Mouse (Mus musculus) midbrain, postnatal 0 days (tissue): ENCODE data around the gene Pou1f1. TPM values are rescaled to one million over a fixed set of nuclear protein-coding genes. Genes with fewer than 3 reads are reported as not detected.

Experiments
- ATAC-seq: fragments of 200-750 bp; cut with Nextera tagmentation; 2 replicates; pipeline ENCODE4 v1.8.0; 2017; ENCODE audit warnings: moderate number of reproducible peaks, mild to moderate bottlenecking, moderate TSS enrichment, moderate library complexity; ENCODE audit not compliant: low FRiP score
- DNase-seq: peaks from one replicate; pipeline ENCODE4 v3.0.0-alpha.2; 2015; ENCODE audit warnings: low spot score
- H3K27ac ChIP-seq: fragments of 300-500 bp; sonication (generic); 2 replicates; pipeline ENCODE4 v1.5.1; 2014; ENCODE audit warnings: low read depth, mild to moderate bottlenecking, low read length, mixed read lengths
- H3K27me3 ChIP-seq: fragments of 300-500 bp; sonication (generic); 2 replicates; pipeline ENCODE4 v1.6.1; 2014; ENCODE audit warnings: low read length, control low read depth, mixed read lengths; ENCODE audit not compliant: insufficient read depth
- H3K36me3 ChIP-seq: fragments of 300-500 bp; sonication (generic); 2 replicates; pipeline ENCODE4 v1.6.1; 2014; ENCODE audit warnings: low read length, control low read depth, mixed read lengths; ENCODE audit not compliant: insufficient read depth
- H3K4me1 ChIP-seq: fragments of 300-500 bp; sonication (generic); 2 replicates; pipeline ENCODE4 v1.6.1; 2014; ENCODE audit warnings: mild to moderate bottlenecking, control low read depth, antibody characterized with exemption, low read length, mixed read lengths; ENCODE audit not compliant: insufficient read depth
- H3K4me2 ChIP-seq: fragments of 300-500 bp; sonication (generic); 2 replicates; pipeline ENCODE4 v1.6.1; 2014; ENCODE audit warnings: low read depth, mild to moderate bottlenecking, low read length, mixed read lengths; ENCODE audit not compliant: poor library complexity, severe bottlenecking
- H3K4me3 ChIP-seq: fragments of 300-500 bp; sonication (generic); 2 replicates; pipeline ENCODE4 v1.5.1; 2014; ENCODE audit warnings: low read depth, mild to moderate bottlenecking, low read length, moderate library complexity
- H3K9ac ChIP-seq: fragments of 300-500 bp; sonication (generic); replicated peaks from 2 replicates; pipeline ENCODE4 v1.6.1; 2014; ENCODE audit warnings: mild to moderate bottlenecking, low read length, moderate library complexity, mixed read lengths; ENCODE audit not compliant: poor library complexity, severe bottlenecking
- H3K9me3 ChIP-seq: fragments of 300-500 bp; sonication (generic); 2 replicates; pipeline ENCODE4 v1.6.1; 2016; ENCODE audit warnings: low read length, control low read depth
- CTCF ChIP-seq: IDR thresholded peaks from 2 replicates; pipeline ENCODE4 v1.5.1; 2016; ENCODE audit warnings: antibody characterized with exemption, mild to moderate bottlenecking
- WGBS: fragments of 180-500 bp; shearing (Covaris S2); extraction: QIAGEN DNeasy Blood & Tissue Kit; methylation state at CpG from one replicate; pipeline ENCODE4 v1.1.7; 2014; 5-methylcytosine and 5-hydroxymethylcytosine counted together
- polyA plus RNA-seq: library from polyadenylated mRNA; unstranded; fragments of >200 nt; fragmentation: Nextera tagmentation; extraction: Ambion mirVana; gene quantifications from 2 replicates; pipeline ENCODE4 v1.2.1, GENCODE M21; 2015
- total RNA-seq: library from RNA; depleted of rRNA; stranded (reverse); fragments of >200 nt; gene quantifications from 2 replicates; pipeline ENCODE4 v1.2.3, GENCODE M21; 2014

The Pou1f1 gene
- total and polyA plus RNA-seq, 2 experiments from 2014 or later, result not detected

DNA sequence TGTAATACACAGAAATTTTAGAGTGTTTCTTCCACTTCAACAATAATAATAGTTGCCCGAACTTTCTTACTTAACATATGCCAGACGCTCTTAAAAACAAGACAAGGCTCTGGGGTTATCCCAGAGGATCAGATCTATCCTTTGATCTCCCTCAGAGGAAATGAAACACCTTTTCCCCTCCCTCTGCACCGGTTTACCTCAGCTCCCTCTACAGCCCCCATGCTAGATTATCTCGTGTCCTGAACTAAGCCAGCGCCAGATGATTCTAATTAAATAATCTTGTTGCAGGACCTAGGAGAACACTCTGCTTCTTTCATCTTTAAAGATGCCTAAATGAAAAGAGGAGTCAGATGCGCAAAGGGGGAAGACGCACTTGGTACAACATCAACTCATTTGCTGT, 6.1 kb upstream of the Pou1f1 start:
- no peaks in the 10 kb centered on the region for H3K9me3 ChIP-seq
- no peaks in the 10 kb centered on the region for H3K27me3 ChIP-seq
- TF ChIP-seq CTCF, result no peak
- ATAC-seq, result no peak
- H3K36me3 ChIP-seq, result no peaks in the 10 kb centered on the region
- no peak overlapping the region for H3K4me3 ChIP-seq
- H3K9ac ChIP-seq, result no peak overlapping the region
- WGBS, result 73% methylated on average over 7 of the region's 7 CpGs
- no peak overlapping the region for H3K27ac ChIP-seq
- H3K4me2 ChIP-seq, result no peak overlapping the region
- DNase-seq, result no peak
- no peaks in the 10 kb centered on the region for H3K4me1 ChIP-seq

GRCm38 (mm10) chr16:65526004-65526403, 5.7 kb downstream of the Pou1f1 start:
- 0 out of 2 replicates have a peak, but pooled peaks have one; percentile 13 for ATAC-seq
- no peaks in the 10 kb centered on the region for H3K27me3 ChIP-seq
- no peak for TF ChIP-seq CTCF

DNA sequence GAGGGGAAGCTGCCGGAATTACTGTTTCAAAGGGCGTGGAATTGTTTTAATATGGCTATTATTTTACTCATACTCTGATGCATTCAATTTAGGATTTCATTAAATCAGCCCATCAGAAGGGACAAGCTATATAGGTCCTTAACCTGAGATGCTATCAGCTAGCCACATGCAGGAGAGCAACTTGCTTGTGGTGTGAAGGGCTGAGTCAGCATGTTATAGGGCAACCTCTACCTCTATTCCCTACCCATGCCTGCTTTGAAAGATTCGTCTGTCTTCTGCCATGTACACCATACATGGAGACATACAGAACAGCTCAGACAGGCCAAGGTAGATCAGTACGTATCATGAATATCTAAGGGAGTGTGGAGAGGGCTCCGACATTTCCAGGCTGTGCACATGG, 6.4 kb downstream of the Pou1f1 start:
- ATAC-seq, result no peak
- TF ChIP-seq CTCF, result no peak
- Histone ChIP-seq H3K36me3 (no peaks in the 10 kb centered on the region), H3K4me3 (no peak overlapping the region), H3K4me2 (no peak overlapping the region), H3K4me1 (no peaks in the 10 kb centered on the region), H3K9me3 (no peaks in the 10 kb centered on the region), H3K27me3 (no peaks in the 10 kb centered on the region), H3K27ac (no peak overlapping the region), H3K9ac (no peak overlapping the region)
- 86% methylated on average over 5 of the region's 5 CpGs for WGBS
- DNase-seq, result no peak

More at GRCm38 (mm10) chr16:65526004-65526403, 5.7 kb downstream of the Pou1f1 start:
- Histone ChIP-seq H3K9ac (no peak overlapping the region), H3K4me3 (no peak overlapping the region), H3K9me3 (no peaks in the 10 kb centered on the region), H3K27ac (no peak overlapping the region), H3K4me1 (no peaks in the 10 kb centered on the region), H3K36me3 (no peaks in the 10 kb centered on the region), H3K4me2 (no peak overlapping the region)
- 84% methylated on average over 2 of the region's 2 CpGs for WGBS
- DNase-seq, result no peak

DNA sequence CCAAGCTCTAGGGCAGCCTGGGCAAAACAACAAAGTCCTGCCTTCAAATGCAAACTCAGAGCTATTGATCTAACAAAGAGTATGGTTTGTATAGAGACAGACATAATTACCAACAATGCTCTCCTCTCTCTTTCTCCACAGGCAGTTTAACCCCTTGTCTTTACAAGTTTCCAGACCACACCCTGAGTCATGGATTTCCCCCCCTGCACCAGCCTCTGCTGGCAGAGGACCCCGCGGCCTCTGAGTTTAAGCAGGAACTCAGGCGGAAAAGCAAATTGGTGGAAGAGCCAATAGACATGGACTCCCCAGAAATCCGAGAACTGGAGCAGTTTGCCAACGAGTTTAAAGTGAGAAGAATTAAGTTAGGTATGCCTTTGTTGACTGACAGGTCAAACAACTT, 9.3 kb downstream of the Pou1f1 start:
- Histone ChIP-seq H3K9ac (no peak overlapping the region), H3K36me3 (no peaks in the 10 kb centered on the region), H3K4me3 (no peak overlapping the region), H3K27me3 (no peaks in the 10 kb centered on the region), H3K4me2 (no peak overlapping the region), H3K9me3 (no peaks in the 10 kb centered on the region), H3K4me1 (no peaks in the 10 kb centered on the region), H3K27ac (no peak overlapping the region)
- WGBS, result 12% methylated on average over 5 of the region's 5 CpGs
- ATAC-seq (no peak), DNase-seq (no peak)
- no peak for TF ChIP-seq CTCF

DNA sequence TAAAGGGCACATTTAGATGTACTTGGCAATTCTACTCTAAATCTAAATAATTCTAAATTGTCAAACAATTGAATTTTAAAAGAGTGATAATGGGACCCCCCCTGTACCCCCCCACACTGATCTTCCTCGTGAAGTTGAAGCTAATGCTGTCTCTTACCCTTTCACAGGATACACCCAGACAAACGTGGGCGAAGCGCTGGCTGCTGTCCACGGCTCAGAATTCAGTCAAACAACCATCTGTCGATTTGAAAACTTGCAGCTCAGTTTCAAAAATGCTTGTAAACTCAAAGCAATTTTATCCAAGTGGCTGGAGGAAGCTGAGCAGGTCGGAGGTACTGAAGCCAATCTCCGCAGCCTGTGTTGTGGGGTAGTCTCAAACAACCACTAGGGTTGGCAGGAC, 11.4 kb downstream of the Pou1f1 start:
- 79% methylated on average over 8 of the region's 8 CpGs for WGBS
- no peak for DNase-seq

GRCm38 (mm10) chr16:65533315-65533999, 13.1 kb downstream of the Pou1f1 start:
- H3K27ac ChIP-seq, result no peak overlapping the region
- DNase-seq, result peak; percentile 70
- no peaks in the 10 kb centered on the region for H3K27me3 ChIP-seq
- no peaks in the 10 kb centered on the region for H3K4me1 ChIP-seq
- H3K36me3 ChIP-seq, result peaks cover 3% of the 10 kb centered on the region; the same call in 1 of the 2 replicates
- peak; percentile 79 for TF ChIP-seq CTCF
- H3K4me3 ChIP-seq, result no peak overlapping the region
- H3K9me3 ChIP-seq, result no peaks in the 10 kb centered on the region
- H3K9ac ChIP-seq, result no peak overlapping the region
- H3K4me2 ChIP-seq, result no peak overlapping the region
- WGBS, result 29% methylated on average over 12 of the region's 12 CpGs
- no peak for ATAC-seq

More for the DNA sequence above, 11.4 kb downstream of the Pou1f1 start:
- Histone ChIP-seq H3K27ac (no peak overlapping the region), H3K9ac (no peak overlapping the region), H3K4me3 (no peak overlapping the region), H3K9me3 (no peaks in the 10 kb centered on the region), H3K4me2 (no peak overlapping the region), H3K4me1 (no peaks in the 10 kb centered on the region), H3K27me3 (no peaks in the 10 kb centered on the region), H3K36me3 (no peaks in the 10 kb centered on the region)
- ATAC-seq, result no peak
- TF ChIP-seq CTCF, result no peak
